Comparison of ENCODE assay signal across 8 mouse cellular contexts in the genomic region with DNA sequence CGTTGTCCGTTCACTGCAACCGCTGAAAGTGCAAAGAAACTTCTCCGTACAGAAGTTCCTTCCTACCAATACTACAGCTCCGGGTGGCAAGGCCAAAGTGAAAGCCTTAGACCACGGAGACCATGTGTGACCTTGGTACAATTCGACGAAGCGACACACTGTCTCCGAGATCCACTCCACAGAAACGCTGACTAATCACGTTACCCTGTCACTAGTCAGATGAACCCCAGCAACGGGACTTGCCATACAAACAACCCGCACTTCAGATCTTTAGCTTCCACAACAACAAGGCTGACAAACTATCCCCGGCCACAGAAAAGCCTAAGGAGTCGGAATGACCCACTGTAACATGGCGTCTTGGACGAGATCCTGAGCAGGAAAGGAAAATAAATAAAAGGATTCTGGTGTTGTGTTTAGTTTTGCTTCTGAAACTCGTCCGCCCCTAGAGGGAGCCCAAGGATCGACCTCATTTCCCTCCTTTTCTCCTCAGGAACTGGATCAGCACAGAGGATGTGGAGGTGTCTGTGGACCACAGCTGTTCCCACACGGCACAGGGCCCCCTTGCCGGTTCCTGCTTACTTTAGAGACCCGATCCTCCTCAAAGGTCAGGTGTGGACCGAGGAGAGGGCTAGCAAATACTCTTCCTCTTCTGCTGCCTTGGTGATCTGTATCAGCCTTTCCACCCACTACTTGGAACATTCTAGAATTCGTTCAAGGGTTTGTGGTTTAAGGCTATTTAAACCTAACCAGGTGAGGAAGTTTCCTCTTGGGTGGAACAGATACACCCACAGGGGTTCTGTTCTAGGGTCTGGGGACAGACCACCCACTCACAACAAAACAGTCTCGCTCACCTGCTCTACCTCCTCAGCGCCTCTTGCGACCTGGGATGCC. TPM values are rescaled to one million over a fixed set of nuclear protein-coding genes. Genes with fewer than 3 reads are reported as not detected.
DNase-seq lines count a peak whose midpoint lies in the region; ATAC-seq and TF ChIP-seq lines count a peak whose summit lies in the region.

No protein-coding gene starts in this region.

- TF ChIP-seq RAD21 in CH12.LX (IDR thresholded peaks at IDR 0.05; ENCODE audit: low read depth, low read length), result peak; percentile 68

- in situ Hi-C loops in CH12.LX (cut with MboI; ENCODE audit: low pct_ligation_motif_present, low pct_unique_long_range_greater_than_20kb, low sequenced_read_pairs), result loop anchor here (10.0 kb wide), 1 partner anchor 86 kb away; no protein-coding TSS in a partner anchor

- H3K36me3 ChIP-seq in CH12.LX (replicated peaks in 1 of 2; ENCODE audit: control insufficient read depth in 1 of 2, insufficient read depth in 1 of 2, low read length in 1 of 2), result peaks cover 0 to 3% of the 10 kb centered on the region in 2 experiments
- H3K36me3 ChIP-seq in embryonic facial prominence, embryonic 14.5 days (ENCODE audit: control insufficient read depth, insufficient read depth, low read length), result peaks cover 58% of the 10 kb centered on the region
- H3K36me3 ChIP-seq in heart, adult 2 months (ENCODE audit: control insufficient read depth, insufficient read depth, low read length), result no peaks in the 10 kb centered on the region
- peaks cover 68% of the 10 kb centered on the region for H3K36me3 ChIP-seq in midbrain, postnatal 0 days (ENCODE audit: insufficient read depth, low read length)
- H3K36me3 ChIP-seq in stomach, postnatal 0 days (ENCODE audit: control insufficient read depth, insufficient read depth, low read length), result no peaks in the 10 kb centered on the region

- no peak for TF ChIP-seq POLR2A in CH12.LX (IDR thresholded peaks at IDR 0.05; ENCODE audit: low read depth, low read length)
- no peak for TF ChIP-seq POLR2A in heart, adult 2 months (IDR thresholded peaks at IDR 0.05; ENCODE audit: insufficient read depth, low read depth, low read length)

- H3K9ac ChIP-seq in CH12.LX (ENCODE audit: insufficient read depth, low read depth), result peak overlapping the region; percentile 21; the same call in 1 of the 2 replicates
- 0 out of 2 replicates have a peak overlapping the region, but pooled peaks have one; percentile 30 for H3K9ac ChIP-seq in embryonic facial prominence, embryonic 14.5 days (ENCODE audit: low read depth, low read length)
- H3K9ac ChIP-seq in heart, adult 2 months (ENCODE audit: low read depth, low read length), result no peak overlapping the region
- H3K9ac ChIP-seq in midbrain, postnatal 0 days (replicated peaks; ENCODE audit: low read length, poor library complexity, severe bottlenecking), result no peak overlapping the region
- no peak overlapping the region; the same call in 1 of the 2 replicates for H3K9ac ChIP-seq in stomach, postnatal 0 days (ENCODE audit: low read length)

- peak overlapping the region; percentile 74 for H3K4me2 ChIP-seq in CH12.LX (ENCODE audit: insufficient read depth, low read depth, poor library complexity, severe bottlenecking)
- H3K4me2 ChIP-seq in embryonic facial prominence, embryonic 14.5 days (ENCODE audit: low read depth, low read length), result peak overlapping the region; percentile 26; the same call in 1 of the 2 replicates
- H3K4me2 ChIP-seq in midbrain, postnatal 0 days (ENCODE audit: low read depth, low read length, poor library complexity, severe bottlenecking), result no peak overlapping the region
- H3K4me2 ChIP-seq in stomach, postnatal 0 days (replicated peaks; ENCODE audit: low read depth), result peak overlapping the region; percentile 35; the same call in 1 of the 2 replicates

- peak; percentile 66; the same call in 1 of the 2 replicates for ATAC-seq in embryonic facial prominence, embryonic 14.5 days (ENCODE audit: low read depth)
- ATAC-seq in midbrain, postnatal 0 days (ENCODE audit: low FRiP score), result 0 out of 2 replicates have a peak, but pooled peaks have one; percentile 32
- ATAC-seq in stomach, postnatal 0 days (ENCODE audit: low FRiP score, low TSS enrichment), result peak; percentile 70

- no peaks in the 10 kb centered on the region for H3K27me3 ChIP-seq in CH12.LX (replicated peaks)
- H3K27me3 ChIP-seq in embryonic facial prominence, embryonic 14.5 days (replicated peaks; ENCODE audit: control insufficient read depth, insufficient read depth, low read length), result no peaks in the 10 kb centered on the region
- no peaks in the 10 kb centered on the region for H3K27me3 ChIP-seq in heart, adult 2 months (ENCODE audit: control insufficient read depth, insufficient read depth, low read length)
- no peaks in the 10 kb centered on the region for H3K27me3 ChIP-seq in midbrain, postnatal 0 days (ENCODE audit: insufficient read depth, low read length)
- H3K27me3 ChIP-seq in stomach, postnatal 0 days (ENCODE audit: control insufficient read depth, insufficient read depth, low read length), result no peaks in the 10 kb centered on the region

- H3K9me3 ChIP-seq in CH12.LX (replicated peaks; ENCODE audit: low read length), result no peaks in the 10 kb centered on the region
- H3K9me3 ChIP-seq in embryonic facial prominence, embryonic 14.5 days (ENCODE audit: control insufficient read depth, low read length), result no peaks in the 10 kb centered on the region
- H3K9me3 ChIP-seq in midbrain, postnatal 0 days (ENCODE audit: low read length), result no peaks in the 10 kb centered on the region
- no peaks in the 10 kb centered on the region for H3K9me3 ChIP-seq in stomach, postnatal 0 days (ENCODE audit: control insufficient read depth, low read length)

- dilution Hi-C loops in CH12.LX (cut with MboI; ENCODE audit: extremely low pct_ligation_motif_present, extremely low pct_unique_long_range_greater_than_20kb, low sequenced_read_pairs), result no loop called here

- no peak overlapping the region for H3K27ac ChIP-seq in CH12.LX (ENCODE audit: insufficient read depth, low read depth)
- H3K27ac ChIP-seq in embryonic facial prominence, embryonic 14.5 days (replicated peaks; ENCODE audit: low read depth, low read length), result no peak overlapping the region
- H3K27ac ChIP-seq in heart, adult 2 months, result peak overlapping the region; percentile 58
- H3K27ac ChIP-seq in midbrain, postnatal 0 days (ENCODE audit: low read depth, low read length), result no peak overlapping the region
- peak overlapping the region; percentile 74; the same call in 1 of the 2 replicates for H3K27ac ChIP-seq in stomach, postnatal 0 days (replicated peaks)

- no peak for TF ChIP-seq EP300 in CH12.LX (IDR thresholded peaks at IDR 0.05; ENCODE audit: low read length)
- 0 out of 2 replicates have a peak, but pooled peaks have one; percentile 54 for TF ChIP-seq EP300 in heart, adult 2 months (IDR thresholded peaks at IDR 0.05; ENCODE audit: insufficient read depth, low read depth, low read length)
- no peak for TF ChIP-seq EP300 in stomach, postnatal 0 days (optimal IDR thresholded peaks at IDR 0.05)

- peaks cover 5 to 20% of the 10 kb centered on the region in 2 experiments for H3K4me1 ChIP-seq in CH12.LX (ENCODE audit: control insufficient read depth in 1 of 2, insufficient read depth in 2 of 2)
- H3K4me1 ChIP-seq in embryonic facial prominence, embryonic 14.5 days (ENCODE audit: control insufficient read depth, insufficient read depth, low read length), result no peaks in the 10 kb centered on the region
- H3K4me1 ChIP-seq in heart, adult 2 months (ENCODE audit: control insufficient read depth, insufficient read depth, low read length), result no peaks in the 10 kb centered on the region
- H3K4me1 ChIP-seq in midbrain, postnatal 0 days (ENCODE audit: insufficient read depth, low read length), result no peaks in the 10 kb centered on the region
- no peaks in the 10 kb centered on the region for H3K4me1 ChIP-seq in stomach, postnatal 0 days (replicated peaks; ENCODE audit: control insufficient read depth, insufficient read depth)

- peak in 1 of 2 experiments; percentile 76; a peak in 3 of 4 replicates for TF ChIP-seq CTCF in CH12.LX (conservative IDR thresholded peaks at IDR 0.05 in 1 of 2, IDR thresholded peaks at IDR 0.05 in 1 of 2; ENCODE audit: low read depth in 2 of 2, low read length in 2 of 2)
- peak; percentile 81 for TF ChIP-seq CTCF in heart, adult 2 months (IDR thresholded peaks at IDR 0.05)
- peak; percentile 80 for TF ChIP-seq CTCF in midbrain, postnatal 0 days (IDR thresholded peaks at IDR 0.05)
- TF ChIP-seq CTCF in stomach, postnatal 0 days (IDR thresholded peaks at IDR 0.05; ENCODE audit: low read depth), result peak; percentile 87

- H3K4me3 ChIP-seq in CH12.LX (replicated peaks in 1 of 3; ENCODE audit: low read depth in 2 of 3, low read length in 2 of 3, poor library complexity in 1 of 3), result peak overlapping the region; percentile 11 to 34 (median 29)
- H3K4me3 ChIP-seq in embryonic facial prominence, embryonic 14.5 days (ENCODE audit: low read depth, low read length), result no peak overlapping the region
- H3K4me3 ChIP-seq in heart, adult 2 months, result peak overlapping the region; percentile 27; the same call in 1 of the 2 replicates
- H3K4me3 ChIP-seq in midbrain, postnatal 0 days (ENCODE audit: low read depth, low read length), result no peak overlapping the region
- H3K4me3 ChIP-seq in stomach, postnatal 0 days (ENCODE audit: low read depth, low read length), result no peak overlapping the region; the same call in 1 of the 2 replicates

- intact Hi-C loops in heart, adult 2 months (cut with DNase I), result loop anchor here (1.0 to 5.0 kb wide), 3 partner anchors 37 to 117 kb away; no protein-coding TSS in a partner anchor

- 58% methylated on average over 29 of the region's 29 CpGs for WGBS in embryonic facial prominence, embryonic 14.5 days
- WGBS in heart, adult 2 months, result 49% methylated on average over 29 of the region's 29 CpGs
- 65% methylated on average over 29 of the region's 29 CpGs for WGBS in midbrain, postnatal 0 days
- 50% methylated on average over 29 of the region's 29 CpGs for WGBS in stomach, postnatal 0 days

- DNase-seq in CH12.LX (ENCODE audit: extremely low read depth), result peak; percentile 55
- peak; percentile 70 to 83 for DNase-seq in adrenal gland, postnatal 36 days
- peak; percentile 78 for DNase-seq in embryonic facial prominence, embryonic 14.5 days (ENCODE audit: low spot score)
- peak; percentile 68 to 79 for DNase-seq in heart, adult 2 months
- DNase-seq in kidney, adult 8-10 months, result peak; percentile 68 to 83
- DNase-seq in liver, result peak; percentile 63
- peak; percentile 60 for DNase-seq in midbrain, postnatal 0 days (ENCODE audit: low spot score)
- peak; percentile 81 for DNase-seq in stomach, postnatal 0 days (ENCODE audit: low spot score)

- no peaks in the 10 kb centered on the region for H3K79me2 ChIP-seq in CH12.LX (replicated peaks; ENCODE audit: control insufficient read depth, extremely low read depth, insufficient read depth, poor library complexity, severe bottlenecking)
- no peaks in the 10 kb centered on the region for H3K79me2 ChIP-seq in heart, adult 2 months (replicated peaks; ENCODE audit: control insufficient read depth, insufficient read depth, low read length)

RNA-seq across cellular contexts. Expression of gene Dzip1, which starts 14.7 kb away (rescaled TPM):
- total RNA-seq in CH12.LX (2012; rRNA removed) (0.29 and 0.51 TPM in 2 replicates), CH12.LX (2014; rRNA removed) (0.16 and 0.19 TPM in 2 replicates)
- polyA plus RNA-seq in CH12.LX (2012; ENCODE audit: insufficient read length, low read depth), result 0.68 and 0.83 TPM in 2 replicates
- total RNA-seq in adrenal gland, postnatal 36 days (2021), result 10 to 100 TPM; 10.5 to 11.5 TPM
- 20.0 and 23.3 TPM in 2 replicates for polyA plus RNA-seq in embryonic facial prominence, embryonic 14.5 days (2014; fragmentation: Nextera tagmentation; extraction: Ambion mirVana)
- 1 to 10 TPM; 1.9 to 2.8 TPM for total RNA-seq in heart, adult 2 months (2021)
- polyA plus RNA-seq in heart, adult 2 months (2012; rRNA removed), result 2.2 and 2.8 TPM in 2 replicates
- 419 and 440 TPM in 2 replicates for total RNA-seq in midbrain, postnatal 0 days (2014; rRNA removed)
- polyA plus RNA-seq in midbrain, postnatal 0 days (2015; fragmentation: Nextera tagmentation; extraction: Ambion mirVana), result 116 and 123 TPM in 2 replicates
- 2.8 and 4.0 TPM in 2 replicates for polyA plus RNA-seq in stomach, postnatal 0 days (2015; fragmentation: Nextera tagmentation; extraction: Ambion mirVana)

RNA-seq across cellular contexts. Expression of gene Dnajc3, which starts 27.2 kb away (rescaled TPM):
- total RNA-seq in CH12.LX (2012; rRNA removed), result 29.0 and 42.7 TPM in 2 replicates
- total RNA-seq in CH12.LX (2014; rRNA removed), result 40.6 and 43.2 TPM in 2 replicates
- polyA plus RNA-seq in CH12.LX (2012; ENCODE audit: insufficient read length, low read depth), result 30.8 and 31.6 TPM in 2 replicates
- total RNA-seq in adrenal gland, postnatal 36 days (2021), result 10 to 100 TPM; 68.4 to 70.1 TPM
- 48.6 and 54.2 TPM in 2 replicates for polyA plus RNA-seq in embryonic facial prominence, embryonic 14.5 days (2014; fragmentation: Nextera tagmentation; extraction: Ambion mirVana)
- 10 to 100 TPM; 32.5 to 33.4 TPM for total RNA-seq in heart, adult 2 months (2021)
- 8.5 and 20.2 TPM in 2 replicates for polyA plus RNA-seq in heart, adult 2 months (2012; rRNA removed)
- 22.0 and 23.7 TPM in 2 replicates for total RNA-seq in midbrain, postnatal 0 days (2014; rRNA removed)
- polyA plus RNA-seq in midbrain, postnatal 0 days (2015; fragmentation: Nextera tagmentation; extraction: Ambion mirVana), result 19.2 and 19.9 TPM in 2 replicates
- polyA plus RNA-seq in stomach, postnatal 0 days (2015; fragmentation: Nextera tagmentation; extraction: Ambion mirVana), result 44.9 and 49.5 TPM in 2 replicates

Comparison
In these comparisons a context has a peak if more than half of its experiments do, and no peak if none do; other contexts are left out.
1. H3K27ac ChIP-seq: peak in heart, adult 2 months (single experiment) and stomach, postnatal 0 days (single experiment); none in CH12.LX (single experiment), embryonic facial prominence, embryonic 14.5 days (single experiment) and midbrain, postnatal 0 days (single experiment).
2. H3K4me3 ChIP-seq: peak in CH12.LX (3 of 3) and heart, adult 2 months (single experiment); none in embryonic facial prominence, embryonic 14.5 days (single experiment), midbrain, postnatal 0 days (single experiment) and stomach, postnatal 0 days (single experiment).
3. H3K9ac ChIP-seq: peak in CH12.LX (single experiment) and embryonic facial prominence, embryonic 14.5 days (single experiment); none in heart, adult 2 months (single experiment), midbrain, postnatal 0 days (single experiment) and stomach, postnatal 0 days (single experiment).
4. Peak in every context shown above with its lines, with median percentiles within 50 percentile points of each other: DNase-seq and ATAC-seq.